Mouse (Mus musculus): ENCODE results near the gene Dst.

DNA sequence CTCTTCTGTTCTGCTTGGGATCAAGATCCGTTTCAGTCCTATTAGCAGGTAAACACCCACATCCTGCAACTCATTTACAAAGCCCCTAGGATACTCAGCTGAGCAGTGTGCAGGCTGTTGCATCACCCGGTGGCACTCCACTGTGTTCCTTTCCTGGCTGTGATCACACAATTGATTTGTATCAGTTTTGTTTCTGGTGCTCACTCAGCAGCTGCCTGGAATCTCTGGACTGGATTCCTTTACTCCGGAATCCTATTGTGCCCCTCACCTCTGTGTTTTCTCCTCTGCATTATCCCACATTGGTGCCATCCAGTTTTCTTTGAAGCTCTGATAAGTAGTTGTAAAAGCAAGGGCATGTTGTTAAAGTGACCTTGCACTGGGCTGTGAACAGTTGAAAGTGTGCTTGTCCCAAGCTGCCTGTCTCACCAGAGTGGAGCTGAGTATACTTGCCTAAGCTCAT is 195.7 kb downstream of the Dst start:
- TF ChIP-seq E2F4 (IDR thresholded peaks at IDR 0.05; ENCODE audit: insufficient replicate concordance, low read depth, low read length) (no peak), USF2 (conservative IDR thresholded peaks at IDR 0.05; ENCODE audit: low read depth, low read length) (no peak), IRF4 (IDR thresholded peaks at IDR 0.05; ENCODE audit: low read depth, low read length) (no peak), UBTF (IDR thresholded peaks at IDR 0.05; ENCODE audit: low read depth, low read length) (no peak), POLR2A (IDR thresholded peaks at IDR 0.05; ENCODE audit: low read depth, low read length) (no peak), ZMIZ1 (IDR thresholded peaks at IDR 0.05; ENCODE audit: low read depth, low read length) (no peak), CHD2 (IDR thresholded peaks at IDR 0.05; ENCODE audit: low read length) (no peak), PAX5 (IDR thresholded peaks at IDR 0.05; ENCODE audit: low read length) (no peak)
